Mouse (Mus musculus) liver, postnatal 0 days (tissue): Measurements from ENCODE around the gene Dynll1. TPM values are rescaled to one million over a fixed set of nuclear protein-coding genes. Genes with fewer than 3 reads are reported as not detected.

Source experiments
- ATAC-seq: fragments of 200-750 bp; cut with Nextera tagmentation; 2 replicates; pipeline ENCODE4 v1.8.0; 2017; ENCODE audit warnings: mild to moderate bottlenecking, moderate library complexity
- DNase-seq: peaks from one replicate; pipeline ENCODE4 v3.0.0-alpha.2; 2016
- H3K27ac ChIP-seq: fragments of 300-500 bp; sonication (generic); 2 replicates; pipeline ENCODE4 v1.5.1; 2014; ENCODE audit warnings: antibody characterized with exemption, moderate library complexity, mild to moderate bottlenecking, low read depth
- H3K27me3 ChIP-seq: fragments of 300-500 bp; sonication (generic); 2 replicates; pipeline ENCODE4 v1.6.1; 2014; ENCODE audit warnings: low read length, control low read depth, mixed read lengths; ENCODE audit not compliant: insufficient read depth
- H3K36me3 ChIP-seq: fragments of 300-500 bp; sonication (generic); replicated peaks from 2 replicates; pipeline ENCODE4 v1.6.1; 2014; ENCODE audit warnings: mild to moderate bottlenecking, control low read depth, low read length, moderate library complexity, mixed read lengths; ENCODE audit not compliant: insufficient read depth
- H3K4me1 ChIP-seq: fragments of 300-500 bp; sonication (generic); 2 replicates; pipeline ENCODE4 v1.6.1; 2014; ENCODE audit warnings: antibody characterized with exemption, mild to moderate bottlenecking, control low read depth; ENCODE audit not compliant: insufficient read depth
- H3K4me2 ChIP-seq: fragments of 300-500 bp; sonication (generic); 2 replicates; pipeline ENCODE4 v1.6.1; 2014; ENCODE audit warnings: low read depth, mild to moderate bottlenecking, low read length, moderate library complexity, mixed read lengths
- H3K4me3 ChIP-seq: fragments of 300-500 bp; sonication (generic); 2 replicates; pipeline ENCODE4 v1.5.1; 2014; ENCODE audit warnings: low read depth, low read length
- H3K9ac ChIP-seq: fragments of 300-500 bp; sonication (generic); replicated peaks from 2 replicates; pipeline ENCODE4 v1.6.1; 2014; ENCODE audit warnings: mild to moderate bottlenecking, moderate library complexity
- H3K9me3 ChIP-seq: fragments of 300-500 bp; sonication (generic); 2 replicates; pipeline ENCODE4 v1.6.1; 2016; ENCODE audit warnings: mild to moderate bottlenecking, control low read depth, low read length, mixed read lengths
- CTCF ChIP-seq: sonication (generic); IDR thresholded peaks from 2 replicates; pipeline ENCODE4 v1.5.1; 2016; ENCODE audit warnings: antibody characterized with exemption, low read depth
- EP300 ChIP-seq: IDR thresholded peaks from 2 replicates; pipeline ENCODE4 v1.6.1; 2016; ENCODE audit warnings: antibody characterized with exemption, low read depth, mild to moderate bottlenecking
- WGBS: fragments of 180-500 bp; shearing (Covaris S2); extraction: QIAGEN DNeasy Blood & Tissue Kit; methylation state at CpG from one replicate; pipeline ENCODE4 v1.1.7; 2014; ENCODE audit not compliant: insufficient replicate concordance; 5-methylcytosine and 5-hydroxymethylcytosine counted together
- polyA plus RNA-seq: library from polyadenylated mRNA; unstranded; fragments of >200 nt; fragmentation: Nextera tagmentation; extraction: Ambion mirVana; gene quantifications from 2 replicates; pipeline ENCODE4 v1.2.1, GENCODE M21; 2015

The Dynll1 gene
- polyA plus RNA-seq, 1 experiment from 2014 or later, result 399 TPM

GRCm38 (mm10) chr5:115340577-115341313, 39.9 kb upstream of the Dynll1 start, which contains the start of the genes Gatc and Triap1:
Gatc (minus strand) TSS chr5:115341178.
Triap1 (plus strand) TSS chr5:115341225.
- peak; percentile 21 for TF ChIP-seq CTCF
- peak; percentile 57; the same call in 1 of the 2 replicates for TF ChIP-seq EP300
- Histone ChIP-seq H3K9me3 (no peaks in the 10 kb centered on the region), H3K4me2 (peak within 1 kb of the TSS; percentile 81), H3K9ac (peak within 1 kb of the TSS; percentile 93), H3K27ac (peak within 1 kb of the TSS; percentile 89), H3K36me3 (peaks cover 42% of the 10 kb centered on the region), H3K27me3 (no peaks in the 10 kb centered on the region), H3K4me3 (peak within 1 kb of the TSS; percentile 95), H3K4me1 (peaks cover 18% of the 10 kb centered on the region)
- DNase-seq (peak; percentile 94), ATAC-seq (peak; percentile 96)
- WGBS, result under 1% methylated on average over 62 of the region's 62 CpGs

- ATAC-seq (no peak), DNase-seq (no peak)
- peak overlapping the region; percentile 89; the same call in 1 of the 2 replicates for H3K27ac ChIP-seq
- H3K4me1 ChIP-seq, result peaks cover 18% of the 10 kb centered on the region
- H3K27me3 ChIP-seq, result no peaks in the 10 kb centered on the region
- peak overlapping the region; percentile 95 for H3K4me3 ChIP-seq
- peaks cover 42% of the 10 kb centered on the region for H3K36me3 ChIP-seq
- peak overlapping the region; percentile 93 for H3K9ac ChIP-seq
- TF ChIP-seq CTCF (no peak), EP300 (no peak)
- WGBS, result 13% methylated on average over 7 of the region's 7 CpGs
- peak overlapping the region; percentile 81 for H3K4me2 ChIP-seq
- H3K9me3 ChIP-seq, result no peaks in the 10 kb centered on the region
These were observed 39.2 kb upstream of the Dynll1 start for GRCm38 (mm10) chr5:115340007-115340406.

DNA sequence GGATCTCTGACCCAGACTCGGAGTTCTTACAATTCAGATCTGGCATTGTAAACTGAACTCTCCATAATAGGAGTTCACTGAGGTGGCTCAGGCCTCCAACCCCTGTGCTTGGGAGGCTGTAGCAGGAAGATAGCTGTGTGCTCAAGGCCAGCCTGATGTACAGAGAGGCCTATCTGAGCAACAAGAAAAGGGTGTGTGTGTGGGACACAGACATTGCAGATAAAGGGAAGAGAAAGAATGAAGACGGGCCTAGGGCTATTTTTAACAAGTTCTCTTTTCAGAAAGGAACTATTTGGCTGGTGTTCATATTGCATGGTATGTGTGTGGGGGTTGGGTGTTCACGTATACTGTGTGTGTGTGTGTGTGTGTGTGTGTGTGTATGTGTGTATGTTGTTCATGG, 32.8 kb upstream of the Dynll1 start:
- WGBS, result 30% methylated on average over 3 of the region's 3 CpGs
- DNase-seq, result no peak
- no peaks in the 10 kb centered on the region for H3K27me3 ChIP-seq
- H3K9ac ChIP-seq, result no peak overlapping the region
- H3K27ac ChIP-seq, result peak overlapping the region; percentile 31
- peaks cover 11% of the 10 kb centered on the region for H3K4me1 ChIP-seq
- H3K36me3 ChIP-seq, result peaks cover 54% of the 10 kb centered on the region
- H3K4me2 ChIP-seq, result peak overlapping the region; percentile 52
- peak; percentile 85 for TF ChIP-seq EP300
- no peak for TF ChIP-seq CTCF
- no peaks in the 10 kb centered on the region for H3K9me3 ChIP-seq
- no peak overlapping the region for H3K4me3 ChIP-seq
- ATAC-seq, result peak; percentile 88

GRCm38 (mm10) chr5:115330955-115331354, 30.2 kb upstream of the Dynll1 start:
- TF ChIP-seq EP300, result no peak
- TF ChIP-seq CTCF, result no peak
- Histone ChIP-seq H3K9ac (no peak overlapping the region), H3K27me3 (no peaks in the 10 kb centered on the region), H3K4me1 (peaks cover 16% of the 10 kb centered on the region), H3K4me3 (no peak overlapping the region), H3K27ac (no peak overlapping the region), H3K4me2 (no peak overlapping the region), H3K36me3 (peaks cover 49% of the 10 kb centered on the region), H3K9me3 (no peaks in the 10 kb centered on the region)
- DNase-seq (no peak), ATAC-seq (no peak)
- 89% methylated on average over 9 of the region's 9 CpGs for WGBS

GRCm38 (mm10) chr5:115327610-115328548, 27.1 kb upstream of the Dynll1 start:
- DNase-seq (peak; percentile 60), ATAC-seq (no peak)
- H3K9me3 ChIP-seq, result no peaks in the 10 kb centered on the region
- peak overlapping the region; percentile 82 for H3K9ac ChIP-seq
- H3K4me2 ChIP-seq, result peak overlapping the region; percentile 90
- H3K4me3 ChIP-seq, result peak overlapping the region; percentile 85
- peaks cover 20% of the 10 kb centered on the region for H3K36me3 ChIP-seq
- peak overlapping the region; percentile 61 for H3K27ac ChIP-seq
- under 1% methylated on average over 55 of the region's 55 CpGs for WGBS
- no peaks in the 10 kb centered on the region for H3K27me3 ChIP-seq
- peaks cover 8% of the 10 kb centered on the region for H3K4me1 ChIP-seq
- no peak for TF ChIP-seq EP300
- no peak for TF ChIP-seq CTCF
